Mouse (Mus musculus) embryo, embryonic 10.5 days (tissue): Measurements from ENCODE around the gene Csnk1e.
"Not testable (repeated sequence)": the region's sequence is repeated elsewhere in the genome, so short reads cannot be mapped to it uniquely, and the experiment has no call there.

Experiments
- DNase-seq: peaks from one replicate; pipeline ENCODE4 v3.0.0-alpha.2; 2015; ENCODE audit warnings: low spot score

The Csnk1e gene

DNA sequence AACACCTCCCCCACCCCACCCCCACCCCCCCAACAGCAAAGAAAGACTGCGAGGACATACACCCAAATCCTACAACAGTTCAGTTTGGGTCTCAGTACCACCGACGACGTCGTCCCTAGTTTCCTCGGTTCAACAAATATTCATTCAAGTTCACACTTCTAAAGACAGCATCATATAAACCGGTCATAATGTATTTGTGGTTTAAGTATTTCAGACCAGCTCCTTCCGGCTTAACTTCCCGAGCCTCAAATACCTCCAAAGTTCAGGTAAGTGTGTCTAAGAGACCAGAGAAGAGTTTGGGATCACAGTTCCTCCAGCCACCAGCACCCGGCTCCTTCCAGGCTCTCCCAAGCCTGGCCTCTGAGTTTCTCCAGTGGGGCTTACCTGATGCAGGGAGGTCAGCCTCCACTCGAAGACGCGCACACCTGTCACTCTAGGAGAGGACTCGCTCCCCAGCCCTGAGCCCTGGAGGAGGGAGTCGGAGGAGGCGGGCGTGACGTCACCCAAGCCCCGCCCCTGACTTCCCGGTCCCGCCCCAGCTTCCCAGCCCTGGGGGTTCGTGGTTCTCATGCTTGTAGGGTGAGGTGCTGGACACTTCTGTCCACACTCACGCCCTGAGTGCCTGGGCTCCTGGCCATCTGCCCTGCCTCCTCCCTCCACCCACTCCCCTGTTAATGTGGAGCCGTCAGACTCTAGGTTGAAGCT, at the start of gene Csnk1e:
Gene Csnk1e, minus strand, starts transcription at position 461 of the 705 bp plus-strand sequence.
- peak; percentile 74 for DNase-seq

DNA sequence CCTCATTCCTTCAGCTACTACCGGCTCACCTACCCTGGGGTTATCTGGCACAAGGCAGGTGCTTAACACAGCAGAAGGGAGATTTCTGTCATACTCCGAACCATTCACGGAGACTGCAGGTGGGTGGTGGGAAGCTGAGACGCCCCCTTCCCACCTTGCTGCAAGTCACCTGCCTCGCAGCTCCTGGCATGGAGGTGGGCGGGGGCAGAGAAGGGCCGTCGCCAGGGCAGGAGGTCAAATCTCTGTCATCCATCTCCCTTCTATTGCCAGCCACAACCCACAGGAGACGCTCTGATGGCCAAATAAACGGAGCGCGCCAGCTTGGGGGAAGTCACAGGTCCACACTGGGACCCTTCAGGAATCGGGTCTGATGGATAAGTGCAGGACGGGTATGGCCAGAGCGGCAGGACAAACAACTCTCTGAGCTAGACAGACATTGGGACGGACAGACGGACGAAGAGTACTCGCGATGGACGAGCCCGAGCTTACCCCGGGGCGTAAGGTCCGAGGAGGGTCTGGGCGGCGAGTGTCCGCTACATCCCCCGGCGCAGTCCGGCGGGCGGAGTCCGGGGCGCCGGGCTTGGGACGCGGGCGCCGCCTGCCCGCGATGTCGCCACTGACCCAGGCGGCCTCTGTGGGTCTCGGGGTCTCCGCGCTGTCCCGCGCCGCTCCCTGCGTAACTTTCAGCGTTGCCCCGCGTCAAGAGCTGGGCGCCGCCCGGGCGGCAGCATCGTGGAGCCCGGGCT, 49.5 kb upstream of the Csnk1e start, which contains the start of gene Kcnj4:
Gene Kcnj4, minus strand, starts transcription at position 535 of the 746 bp plus-strand sequence.
- peak; percentile 34 for DNase-seq

DNA sequence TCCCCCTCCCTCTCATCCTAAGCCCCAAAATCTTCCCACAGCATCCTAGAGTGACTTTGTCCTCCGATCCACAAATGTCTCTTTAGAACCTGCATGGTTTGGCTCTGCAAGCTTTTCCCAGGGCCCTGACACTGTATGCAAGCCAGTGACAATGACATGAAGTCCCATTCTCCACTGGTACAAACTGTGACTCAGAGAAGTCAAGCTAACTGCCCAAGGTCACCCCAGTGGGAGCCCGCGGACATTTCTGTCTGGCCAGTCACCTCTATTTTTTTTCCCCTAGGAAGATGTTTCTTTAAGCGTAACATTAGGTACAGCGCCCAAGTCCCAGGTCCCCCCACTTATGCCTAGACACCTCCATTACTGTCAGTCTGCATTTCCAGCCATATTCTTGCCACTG, 48.1 kb upstream of the Csnk1e start:
- DNase-seq, result no peak

DNA sequence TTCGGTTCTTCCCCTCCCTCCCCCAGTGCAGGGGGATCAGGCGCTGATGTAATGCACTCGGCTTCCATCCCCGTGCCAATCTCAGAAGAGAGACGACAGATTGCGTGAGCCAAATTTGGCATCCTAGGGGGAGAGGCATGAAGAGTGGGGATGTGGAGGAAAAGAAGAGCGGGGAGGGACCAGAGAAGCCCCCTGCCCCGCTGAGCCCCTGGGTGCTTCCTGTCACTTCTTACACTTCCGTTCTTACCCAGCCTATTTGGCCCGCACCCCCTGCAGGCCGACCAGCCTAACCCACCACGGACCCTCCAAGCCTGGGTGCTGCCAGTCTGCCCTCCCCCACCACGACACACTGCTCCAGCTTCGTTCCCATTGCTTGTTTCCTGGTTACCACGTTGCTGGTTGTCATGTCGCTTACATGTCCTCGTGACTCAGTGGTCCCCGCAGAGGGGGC, 47.5 kb upstream of the Csnk1e start:
- no peak for DNase-seq

DNA sequence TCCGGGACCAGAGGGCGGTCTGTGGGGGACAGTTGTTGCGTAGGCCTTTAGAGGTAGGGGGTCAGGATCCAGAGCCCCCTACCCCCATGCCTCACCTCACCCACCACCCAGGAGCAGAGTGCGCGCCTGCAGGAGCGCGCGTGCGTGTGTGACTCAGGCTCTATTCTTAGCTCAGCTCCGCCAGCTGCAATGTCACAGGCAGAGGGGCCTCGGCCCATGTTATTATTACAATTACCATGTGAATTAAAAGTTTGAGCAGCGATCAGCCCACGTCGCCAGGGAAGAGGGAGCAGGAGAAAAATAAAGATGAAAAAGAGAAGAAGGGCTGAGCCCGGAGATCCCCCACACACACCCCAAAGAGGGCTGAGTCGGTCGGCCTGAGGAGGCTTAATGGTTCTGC, 44.7 kb upstream of the Csnk1e start:
- no peak for DNase-seq

DNA sequence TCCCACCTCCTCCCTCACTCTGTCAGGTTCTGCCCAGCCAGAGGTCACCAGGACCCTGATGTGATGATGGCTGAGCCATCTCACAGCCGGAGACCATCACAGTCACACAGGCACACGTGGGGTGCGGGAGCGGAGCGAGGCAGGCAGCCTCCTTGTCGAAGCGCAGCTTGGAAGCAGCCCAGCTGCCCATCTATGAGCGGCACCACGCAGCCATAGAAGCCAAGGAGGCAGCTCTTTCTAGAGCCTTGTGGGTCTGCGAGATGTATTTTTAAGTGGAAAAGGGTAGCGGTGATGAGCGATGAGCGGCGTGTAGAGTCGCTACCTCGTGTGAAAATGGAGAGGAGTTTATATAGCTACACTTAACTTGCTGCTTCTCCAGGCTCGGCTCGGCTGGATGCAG, 38.2 kb upstream of the Csnk1e start:
- DNase-seq, result no peak

DNA sequence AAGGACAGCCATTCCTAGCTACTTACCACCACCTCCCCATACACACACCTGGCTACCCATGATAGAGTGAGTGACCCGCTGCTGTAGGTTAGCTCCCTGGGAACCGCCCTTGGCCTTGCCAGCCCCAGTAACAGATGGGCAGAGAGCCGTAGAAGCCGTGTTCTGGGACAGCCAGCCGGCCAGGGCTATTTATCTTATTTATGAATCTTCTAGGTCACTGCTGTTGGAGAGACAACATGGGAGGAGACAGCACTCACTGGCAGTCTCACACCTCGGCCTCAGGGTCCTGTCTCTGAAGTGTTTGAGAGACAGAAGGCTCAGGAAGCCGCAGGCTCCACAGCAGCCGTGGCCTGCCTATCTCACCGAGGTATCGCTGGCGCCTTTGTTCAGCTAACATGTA, 34.1 kb upstream of the Csnk1e start:
- DNase-seq, result no peak

DNA sequence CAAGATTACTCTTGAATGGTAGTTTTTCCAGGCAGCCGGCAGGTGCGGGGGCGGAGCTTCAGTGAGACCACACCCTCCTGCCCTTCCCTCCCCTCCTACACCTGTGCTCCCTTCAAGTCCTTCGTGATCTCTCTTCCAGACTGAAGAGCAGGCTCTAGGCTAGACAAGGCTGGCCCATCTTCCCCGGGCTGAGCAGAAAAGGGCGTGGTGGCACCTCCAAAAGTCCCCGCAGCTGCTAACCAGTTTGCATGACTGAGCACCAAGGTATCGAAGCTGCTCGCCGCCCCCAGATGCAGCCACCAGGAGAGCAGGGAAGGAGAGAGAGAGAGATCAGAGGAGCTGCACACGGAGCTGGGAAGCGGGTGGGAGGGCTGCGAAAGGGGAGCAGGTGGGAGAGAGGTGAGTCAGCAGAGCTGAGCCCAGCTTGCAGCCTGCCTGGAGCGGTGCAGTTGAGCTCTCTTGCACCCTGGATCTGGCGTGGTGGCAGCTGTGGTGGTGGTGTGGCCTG, 25.9 kb upstream of the Csnk1e start:
- no peak for DNase-seq

DNA sequence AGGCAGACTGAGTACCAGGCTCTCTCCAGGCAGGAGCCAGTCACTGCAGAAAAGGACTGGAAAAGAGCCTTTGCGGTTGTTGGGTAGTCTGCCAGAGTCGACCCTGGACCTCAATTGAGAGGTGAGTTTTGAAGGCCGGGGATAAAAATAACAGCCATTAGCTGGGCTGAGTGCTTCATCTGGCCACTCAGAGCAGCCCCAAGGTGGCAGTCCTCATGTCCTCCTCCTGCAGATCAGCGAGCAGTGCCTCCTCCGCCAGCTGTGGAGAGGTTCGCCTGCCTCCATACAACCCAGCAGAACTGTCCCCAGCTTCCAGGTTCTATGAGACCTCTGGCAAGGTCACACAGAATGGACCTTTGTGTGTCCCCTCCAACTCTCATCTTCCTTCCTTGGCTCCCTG, 21.9 kb upstream of the Csnk1e start:
- no peak for DNase-seq

DNA sequence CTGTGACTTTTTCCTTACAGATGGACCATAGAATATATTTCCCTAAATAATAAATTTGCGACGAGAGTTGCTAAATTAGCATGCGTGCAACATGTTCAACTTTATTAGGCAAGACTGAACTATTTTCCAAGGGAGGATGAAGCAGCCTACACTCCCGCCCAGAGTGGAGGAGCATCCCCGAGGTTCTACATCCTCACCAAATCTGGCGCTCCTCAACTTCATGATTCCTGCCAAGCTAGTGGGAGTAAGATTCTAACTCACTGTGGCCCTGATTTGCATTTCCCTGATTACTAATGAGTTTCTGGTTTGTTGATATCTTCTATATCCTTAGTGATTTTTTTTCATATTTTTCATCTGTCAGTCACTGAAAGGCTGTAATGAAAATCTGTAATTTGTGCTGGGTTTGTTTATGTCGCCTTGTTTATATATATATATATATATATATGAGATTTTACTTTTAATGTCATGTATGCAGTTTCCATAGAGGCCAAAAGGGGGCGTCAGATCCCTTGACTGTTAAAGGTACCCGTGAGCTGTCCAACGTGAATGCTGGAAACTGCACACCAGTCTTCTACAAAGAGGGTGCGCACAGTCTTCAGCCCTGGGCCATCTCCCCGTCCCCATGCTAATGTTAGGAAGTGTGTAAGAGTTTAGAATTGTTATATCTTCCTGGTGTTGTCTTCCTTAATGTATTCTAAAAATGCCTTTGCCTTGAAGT, 18.4 kb upstream of the Csnk1e start:
- DNase-seq, result no peak

DNA sequence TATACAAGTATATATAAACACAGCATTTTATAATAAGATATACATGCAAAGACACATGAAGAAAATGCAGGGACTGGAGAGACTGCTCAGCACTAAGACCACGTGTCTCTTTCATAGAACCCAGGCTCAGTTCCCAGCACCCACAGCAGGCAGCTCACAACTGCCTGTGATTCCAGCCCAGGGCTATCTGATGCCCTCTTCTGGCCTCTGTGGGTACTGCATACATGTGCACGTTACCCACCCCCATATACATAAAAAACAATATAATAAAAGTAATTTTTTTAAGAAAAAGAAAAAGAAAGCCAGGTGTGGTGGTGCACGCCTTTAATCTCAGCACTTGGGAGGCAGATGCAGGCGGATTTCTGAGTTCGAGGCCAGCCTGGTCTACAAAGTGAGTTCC, 17.7 kb upstream of the Csnk1e start:
- DNase-seq, result no peak

DNA sequence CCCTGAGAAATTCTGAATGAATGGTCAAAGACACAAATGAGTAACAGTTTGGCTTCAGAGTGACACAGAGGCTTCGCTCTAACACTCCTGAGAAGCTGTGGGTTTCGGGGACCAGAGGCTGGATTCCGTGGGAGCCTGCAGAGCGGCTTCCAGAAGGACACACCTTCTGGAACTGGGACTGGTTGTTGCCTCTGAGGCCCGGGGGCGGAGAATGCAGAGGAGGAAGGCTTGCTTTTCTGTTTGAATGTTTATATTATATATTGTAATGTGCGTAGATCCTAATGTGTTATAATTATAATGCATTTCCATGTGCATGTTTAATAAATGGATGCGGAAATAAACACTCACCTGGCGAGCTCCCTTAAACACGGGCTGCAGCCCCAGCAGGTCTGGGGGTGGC, 15.7 kb upstream of the Csnk1e start:
- no peak for DNase-seq

DNA sequence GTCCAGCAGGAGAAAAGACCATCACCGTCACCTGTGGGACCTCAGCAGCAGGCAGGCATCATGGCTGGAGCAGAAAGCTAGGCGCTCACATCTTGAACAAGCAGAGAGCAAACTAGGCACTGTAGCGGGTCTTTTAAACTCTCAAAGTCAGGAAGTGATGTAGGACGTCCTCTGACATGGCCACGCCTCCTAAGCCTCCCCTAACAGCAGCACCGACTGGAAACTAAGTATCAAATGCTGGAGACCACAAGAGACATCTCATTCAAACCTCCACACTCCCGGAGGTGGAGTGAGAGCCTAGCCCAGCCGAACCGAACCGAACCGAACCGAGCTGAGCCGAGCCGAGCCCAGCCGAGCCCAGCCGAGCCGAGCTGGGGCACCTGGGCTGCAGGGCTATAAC, 15.2 kb upstream of the Csnk1e start:
- peak; percentile 56 for DNase-seq

DNA sequence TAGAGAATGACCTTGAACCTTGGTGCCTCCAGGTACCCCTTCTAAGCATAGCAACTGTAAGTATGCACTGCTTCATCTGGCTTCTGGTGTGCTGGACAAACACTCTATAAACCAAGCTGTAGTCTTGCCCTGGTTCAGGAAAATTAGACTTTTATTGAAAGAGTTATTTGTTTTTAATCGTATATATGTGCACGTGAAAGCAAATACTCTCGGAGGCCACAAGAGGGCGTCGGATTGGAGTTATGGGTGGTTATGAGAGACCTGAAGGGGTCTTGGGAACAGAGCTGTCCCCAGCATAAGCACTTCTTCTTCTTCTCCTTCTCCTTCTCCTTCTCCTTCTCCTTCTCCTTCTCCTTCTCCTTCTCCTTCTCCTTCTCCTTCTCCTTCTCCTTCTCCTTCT, 14.2 kb upstream of the Csnk1e start:
- DNase-seq, result no peak

DNA sequence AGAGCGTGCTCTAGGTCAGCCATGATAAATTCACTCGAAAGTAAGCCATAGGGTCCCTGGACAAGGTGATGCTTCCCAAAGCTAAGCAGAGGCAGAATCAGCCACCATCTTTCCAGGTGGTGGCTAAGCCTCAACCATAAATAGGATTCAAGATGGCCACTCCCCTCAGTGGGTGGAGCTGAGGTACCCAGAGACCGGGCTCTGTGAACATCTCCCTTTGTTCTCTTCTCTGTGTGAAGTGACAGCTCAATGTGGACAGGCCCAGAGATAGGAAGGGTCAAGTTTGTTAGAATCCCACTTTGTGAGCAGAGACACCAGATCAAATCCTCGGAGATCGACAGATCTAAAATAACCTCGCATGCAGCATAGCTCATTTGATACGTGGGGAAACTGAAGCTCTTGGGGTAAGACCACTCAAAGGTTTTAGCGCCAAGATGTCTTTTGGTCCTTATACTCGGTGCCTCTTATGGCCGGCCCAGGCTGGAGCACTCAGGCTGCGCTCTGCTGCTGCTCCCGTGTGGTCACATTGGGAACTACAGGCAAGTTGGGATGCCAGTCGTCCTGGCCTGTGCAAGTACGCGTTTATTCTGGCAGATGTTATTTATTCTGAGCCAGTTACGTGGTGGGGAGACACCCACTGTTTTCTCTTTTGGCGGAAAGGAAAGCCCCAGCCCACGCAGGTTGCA, 11.4 kb upstream of the Csnk1e start:
- DNase-seq, result peak; percentile 92

DNA sequence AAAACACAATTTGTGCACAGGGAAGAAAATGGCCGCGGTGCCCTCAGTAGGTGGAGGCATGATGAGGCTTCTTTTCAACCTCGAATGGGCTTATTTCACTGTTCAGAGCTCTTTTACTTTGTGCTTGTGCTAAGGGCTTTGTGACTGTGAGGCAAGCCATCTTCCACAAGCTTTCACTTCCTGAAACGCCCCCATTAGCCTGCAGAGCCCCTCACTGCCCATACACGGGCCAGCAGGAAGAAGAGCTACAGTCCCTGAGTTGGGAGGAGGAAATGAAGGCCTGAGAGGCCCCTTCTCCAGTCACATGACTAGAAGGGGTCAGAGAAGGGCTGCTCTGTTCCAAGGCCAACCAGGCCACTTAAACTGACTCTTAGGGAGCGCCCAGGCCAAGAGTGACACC, 1.2 kb upstream of the Csnk1e start:
- DNase-seq, result no peak

DNA sequence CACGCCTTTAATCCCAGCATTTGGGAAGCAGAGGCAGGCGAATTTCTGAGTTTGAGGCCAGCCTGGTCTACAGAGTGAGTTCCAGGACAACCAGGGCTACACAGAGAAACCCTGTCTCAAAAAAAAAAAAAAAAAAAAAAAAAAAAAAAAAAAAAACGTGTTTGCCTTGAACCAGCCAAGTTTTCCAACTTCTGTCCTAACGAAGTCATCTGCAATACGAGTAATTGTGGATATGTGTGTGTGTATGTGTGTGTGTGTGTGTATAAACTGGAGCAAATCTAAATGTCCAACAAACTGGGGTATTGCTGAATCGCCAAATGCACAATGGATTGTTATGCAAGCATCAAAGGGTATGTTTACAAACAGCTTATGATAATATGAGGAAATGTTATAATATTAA, 738 bp upstream of the Csnk1e start:
- DNase-seq, result not testable (repeated sequence)

DNA sequence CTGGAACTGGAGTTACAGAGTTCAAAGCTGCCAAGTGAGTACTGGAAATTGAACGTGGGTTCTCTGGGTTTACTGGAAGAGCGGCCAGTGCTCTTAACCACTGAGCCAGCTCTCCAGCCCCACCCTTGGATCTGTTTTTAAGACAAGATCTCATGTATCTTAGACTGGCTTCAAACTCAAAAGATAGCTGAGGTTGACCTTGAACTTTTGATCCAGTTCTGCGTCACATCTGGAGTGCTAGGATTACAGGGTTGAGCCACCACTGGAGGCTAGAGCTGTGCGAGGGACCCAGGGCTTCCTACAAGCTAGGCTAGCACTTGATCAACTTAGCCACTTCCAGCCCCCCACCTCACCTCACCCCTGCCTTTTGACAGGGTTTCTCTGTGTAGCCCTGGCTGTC, 1.5 kb downstream of the Csnk1e start:
- no peak for DNase-seq

DNA sequence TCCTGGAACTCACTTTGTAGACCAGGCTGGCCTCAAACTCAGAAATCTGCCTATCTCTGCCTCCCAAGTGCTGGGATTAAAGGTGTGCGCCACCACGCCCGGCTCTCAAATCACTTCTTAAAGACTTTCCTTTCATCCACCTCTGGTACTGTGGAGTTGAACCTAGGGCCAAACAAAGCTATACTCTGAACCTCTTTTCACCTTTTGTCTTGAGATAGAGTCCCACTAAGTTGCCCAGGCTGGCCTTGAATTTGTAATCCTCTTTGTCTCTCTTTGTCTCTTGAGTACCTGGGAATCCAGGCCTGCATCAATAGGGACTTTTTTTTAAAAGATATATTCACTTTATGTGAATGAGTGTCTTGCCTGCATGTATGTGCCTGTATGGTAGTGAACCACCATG, 7.3 kb downstream of the Csnk1e start:
- no peak for DNase-seq

DNA sequence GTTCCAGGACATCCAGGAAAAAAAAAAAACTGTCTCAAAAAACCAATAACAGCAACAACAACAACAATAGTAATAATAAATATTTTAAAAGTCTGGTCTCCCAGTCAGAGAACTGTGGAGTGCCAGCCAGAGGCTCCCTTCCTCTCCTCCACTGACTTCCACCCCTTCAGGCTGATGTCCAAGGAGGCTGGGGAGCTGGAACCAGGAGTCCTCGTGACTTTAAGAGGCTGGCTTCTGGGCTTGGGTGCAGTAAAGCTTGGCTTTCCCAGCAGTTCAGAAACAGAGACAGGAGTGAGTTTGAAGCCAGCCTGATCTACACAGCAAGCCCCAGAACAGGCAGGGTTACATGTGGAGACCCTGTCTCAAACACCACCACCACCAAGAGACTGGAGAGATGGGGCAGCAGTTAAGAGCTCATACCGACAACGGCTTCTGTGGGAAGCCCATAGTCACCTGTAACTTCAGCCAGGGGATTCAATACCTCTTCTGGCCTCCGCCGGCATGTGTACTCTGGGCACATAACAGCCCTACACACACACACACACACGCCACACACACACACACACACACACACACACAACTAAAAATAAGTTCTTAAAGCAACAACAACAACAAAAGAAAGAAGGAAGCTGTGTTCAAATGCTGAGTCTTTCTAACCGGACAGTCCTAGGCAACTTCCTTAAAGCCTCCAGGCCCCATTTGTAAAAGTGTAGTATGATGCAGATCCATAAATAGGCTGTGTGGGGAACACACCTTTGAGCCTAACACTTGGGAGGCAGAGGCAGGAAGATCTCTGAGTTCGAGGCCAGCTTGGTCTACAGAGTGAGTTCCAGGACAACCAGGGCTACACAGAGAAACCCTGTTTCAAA, 9.3 kb downstream of the Csnk1e start:
- DNase-seq, result no peak

DNA sequence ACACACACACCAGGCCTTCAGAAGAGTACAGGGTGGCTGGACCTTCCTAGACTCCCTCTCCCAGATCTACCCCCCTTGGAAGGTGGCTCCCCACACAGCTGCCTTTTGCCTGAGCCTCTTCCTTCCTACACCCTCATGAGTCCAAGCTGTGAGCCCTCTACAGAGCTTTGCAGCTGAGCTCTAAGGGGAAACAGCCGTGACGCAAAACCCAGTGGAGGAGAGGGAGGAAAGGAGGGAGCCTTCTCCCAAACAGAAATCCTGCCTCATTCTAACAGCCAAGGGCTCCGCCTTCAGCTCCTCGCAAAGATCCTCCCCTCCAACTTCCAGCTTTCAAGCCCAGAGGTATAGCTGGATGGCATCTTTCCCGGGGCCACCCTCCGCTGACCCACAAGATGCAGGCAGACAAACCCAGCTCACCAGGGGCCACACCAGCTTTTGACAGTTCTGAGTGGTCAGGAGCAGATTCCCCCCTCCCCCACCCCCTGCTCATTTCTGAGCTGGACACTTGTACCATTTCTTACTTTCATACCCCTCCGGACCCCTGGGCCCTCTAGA, 11.4 kb downstream of the Csnk1e start:
- no peak for DNase-seq
